Mouse (Mus musculus): ENCODE measurements around the gene Amh.
"Not testable (repeated sequence)": the region's sequence is repeated elsewhere in the genome, so short reads cannot be mapped to it uniquely, and the experiment has no call there.

Amh gene

DNA sequence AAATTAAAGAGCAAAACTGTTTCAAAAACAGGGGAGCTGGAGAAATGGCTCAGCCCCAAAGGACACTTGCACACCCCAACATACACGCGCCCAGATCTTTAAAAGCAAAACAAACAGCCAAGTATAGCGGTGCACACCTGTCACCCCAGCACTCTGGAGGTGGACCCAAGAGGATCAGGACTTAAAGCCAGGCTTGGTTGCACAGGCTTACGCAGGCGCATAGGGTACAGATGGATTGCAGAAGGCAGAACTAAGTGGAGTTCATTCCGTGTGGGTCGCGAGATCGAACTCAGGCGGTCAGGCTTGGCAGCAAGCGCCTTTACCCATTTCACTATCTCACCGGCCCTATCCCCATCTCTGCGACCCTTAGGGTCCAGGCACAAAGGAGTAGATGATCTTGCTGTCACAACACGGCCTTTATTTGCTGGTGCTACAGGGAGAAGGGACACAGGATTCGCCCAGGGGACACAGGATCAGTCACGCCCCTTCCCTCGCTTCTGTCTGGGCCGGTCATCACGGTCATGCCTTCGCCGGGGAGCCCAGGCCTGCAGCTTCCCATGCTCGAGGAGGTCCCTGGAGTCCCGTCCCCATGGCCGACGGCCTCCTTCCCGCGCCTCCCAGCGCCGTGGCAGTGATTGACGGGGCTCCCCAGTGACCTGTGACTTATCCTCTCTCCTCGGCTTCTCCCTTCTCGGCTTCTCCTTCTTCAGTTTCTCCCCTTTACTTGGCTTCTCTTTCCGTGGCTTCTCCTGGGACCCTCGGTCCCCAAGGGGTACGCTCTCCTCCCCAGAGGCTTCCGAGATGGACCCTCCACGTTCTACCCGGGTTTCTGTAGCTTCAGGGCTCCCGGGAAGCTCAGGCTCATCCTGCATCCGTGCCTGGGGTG, 3.3 kb downstream of the Amh start:
- no peak for DNase-seq (ENCODE audit: low read depth)

GRCm38 (mm10) chr10:80808985-80809632, 4.1 kb downstream of the Amh start:
- no peak for DNase-seq (ENCODE audit: low read depth)

DNA sequence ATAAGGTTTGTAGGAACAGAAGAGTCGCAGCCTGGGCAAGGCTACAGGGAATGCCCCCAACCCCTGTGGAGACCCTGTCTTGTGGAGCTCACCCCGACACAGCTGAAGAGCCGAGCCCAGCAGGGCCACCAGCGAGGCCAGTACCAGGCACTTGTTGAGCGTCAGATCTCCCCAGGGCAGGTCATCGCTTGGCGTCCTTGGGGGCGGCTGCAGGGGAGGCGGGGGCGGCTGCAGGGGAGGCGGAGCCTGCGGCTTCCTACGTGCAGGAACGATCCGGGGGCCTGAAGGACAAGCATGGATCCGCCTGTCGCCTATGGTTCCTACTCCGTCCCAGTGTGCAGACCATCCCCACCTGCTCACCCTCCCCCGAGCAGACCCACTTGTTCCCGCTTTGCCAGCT, 5.0 kb downstream of the Amh start:
- DNase-seq (ENCODE audit: low read depth): no peak

GRCm38 (mm10) chr10:80812391-80813041, 7.5 kb downstream of the Amh start:
- DNase-seq (ENCODE audit: low read depth): no peak

- DNase-seq (ENCODE audit: low read depth): no peak
Measured at GRCm38 (mm10) chr10:80813366-80813765, 8.3 kb downstream of the Amh start, which contains the start of gene Jsrp1. Jsrp1 (minus strand) TSS chr10:80813498.

- DNase-seq (ENCODE audit: low read depth): no peak
Measured at GRCm38 (mm10) chr10:80814800-80815199, 9.8 kb downstream of the Amh start.

GRCm38 (mm10) chr10:80816303-80816702, 11.3 kb downstream of the Amh start:
- not testable (repeated sequence) for DNase-seq (ENCODE audit: low read depth)

- no peak for DNase-seq (ENCODE audit: low read depth)
Measured at GRCm38 (mm10) chr10:80817164-80817563, 12.1 kb downstream of the Amh start.

- DNase-seq (ENCODE audit: low read depth): not testable (repeated sequence)
Measured at GRCm38 (mm10) chr10:80817955-80818354, 12.9 kb downstream of the Amh start.

- DNase-seq (ENCODE audit: low read depth): no peak
Measured at GRCm38 (mm10) chr10:80818599-80819281, 13.7 kb downstream of the Amh start.

- DNase-seq (ENCODE audit: low read depth): no peak
Measured at GRCm38 (mm10) chr10:80819406-80819805, 14.4 kb downstream of the Amh start.

GRCm38 (mm10) chr10:80821991-80822390, 16.9 kb downstream of the Amh start:
- DNase-seq (ENCODE audit: low read depth): no peak

DNA sequence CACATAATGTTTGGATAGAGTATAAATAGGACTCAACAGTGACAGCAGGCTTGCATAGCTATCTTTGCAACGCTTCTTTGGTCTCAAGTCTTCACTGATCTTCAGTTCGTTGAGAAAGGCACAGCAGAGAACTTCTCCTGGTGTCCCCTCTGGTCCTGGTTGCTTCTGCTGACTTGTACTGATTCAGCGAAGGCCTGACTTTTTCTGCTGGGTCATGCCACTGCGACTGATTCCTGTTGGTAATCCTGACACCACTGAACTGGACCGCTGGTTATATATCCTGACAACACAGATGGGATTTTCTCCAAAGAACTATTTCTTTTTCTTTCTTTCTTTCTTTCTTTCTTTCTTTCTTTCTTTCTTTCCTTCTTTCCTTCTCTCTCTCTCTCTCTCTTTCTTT, 17.5 kb downstream of the Amh start:
- DNase-seq (ENCODE audit: low read depth): no peak

GRCm38 (mm10) chr10:80823316-80823715, 18.3 kb downstream of the Amh start:
- no peak for DNase-seq (ENCODE audit: low read depth)

DNA sequence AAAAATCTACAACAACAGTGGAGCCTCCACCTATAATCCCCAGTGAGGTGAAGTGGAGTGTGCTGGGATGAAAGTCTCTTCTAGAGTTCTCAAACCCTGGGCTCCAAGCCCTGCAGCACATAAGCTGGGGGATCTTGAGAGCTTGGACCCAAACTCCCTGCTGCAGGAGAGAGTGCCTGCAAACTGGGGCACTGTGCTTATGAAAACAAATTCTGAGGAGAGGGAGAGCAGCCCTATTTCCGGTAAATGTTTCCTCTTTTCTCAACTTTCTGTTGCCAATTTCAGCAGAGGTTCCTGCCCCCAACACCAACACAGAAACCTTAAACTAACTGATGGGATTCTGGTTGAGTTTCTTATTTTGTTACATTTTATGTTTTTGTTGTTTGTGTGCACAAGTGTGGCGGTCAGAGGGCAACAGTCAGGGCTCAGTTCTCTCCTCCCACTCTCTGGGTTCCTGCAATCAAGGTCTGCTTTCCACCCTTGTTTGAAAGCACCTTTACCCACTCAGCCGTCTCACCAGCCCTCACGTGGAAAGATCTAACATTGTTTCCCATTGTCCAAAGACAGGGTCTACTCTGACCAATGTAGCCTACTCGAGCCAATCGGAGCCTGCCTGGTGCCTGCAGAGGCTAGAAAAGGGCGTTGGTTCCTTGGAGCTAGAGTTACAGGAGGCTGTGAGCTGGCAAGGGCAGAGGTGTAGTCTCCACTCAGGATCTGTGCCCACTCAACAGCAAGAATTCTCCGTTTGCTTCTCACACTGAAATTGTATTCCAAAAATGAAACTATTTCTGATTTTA, 19.0 kb downstream of the Amh start:
- DNase-seq (ENCODE audit: low read depth): no peak

DNA sequence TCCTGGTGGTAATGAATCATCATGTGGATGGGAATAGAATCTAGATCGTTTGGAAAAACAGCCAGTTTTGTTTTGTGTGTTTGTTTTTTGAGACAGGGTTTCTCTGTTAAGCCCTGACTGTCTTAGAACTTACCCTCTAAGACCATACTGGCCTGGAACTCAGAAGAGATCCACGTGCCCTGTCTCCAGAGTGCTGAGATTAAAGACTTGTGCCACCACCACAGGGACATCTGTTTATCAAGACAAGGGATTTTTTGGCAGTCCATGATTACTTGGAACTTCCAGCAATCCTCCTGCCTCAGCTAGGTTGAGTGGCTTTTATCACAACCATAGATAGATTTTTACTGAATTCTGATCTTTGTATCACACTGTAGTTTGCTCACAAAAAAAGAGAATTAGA, 19.8 kb downstream of the Amh start:
- no peak for DNase-seq (ENCODE audit: low read depth)

DNA sequence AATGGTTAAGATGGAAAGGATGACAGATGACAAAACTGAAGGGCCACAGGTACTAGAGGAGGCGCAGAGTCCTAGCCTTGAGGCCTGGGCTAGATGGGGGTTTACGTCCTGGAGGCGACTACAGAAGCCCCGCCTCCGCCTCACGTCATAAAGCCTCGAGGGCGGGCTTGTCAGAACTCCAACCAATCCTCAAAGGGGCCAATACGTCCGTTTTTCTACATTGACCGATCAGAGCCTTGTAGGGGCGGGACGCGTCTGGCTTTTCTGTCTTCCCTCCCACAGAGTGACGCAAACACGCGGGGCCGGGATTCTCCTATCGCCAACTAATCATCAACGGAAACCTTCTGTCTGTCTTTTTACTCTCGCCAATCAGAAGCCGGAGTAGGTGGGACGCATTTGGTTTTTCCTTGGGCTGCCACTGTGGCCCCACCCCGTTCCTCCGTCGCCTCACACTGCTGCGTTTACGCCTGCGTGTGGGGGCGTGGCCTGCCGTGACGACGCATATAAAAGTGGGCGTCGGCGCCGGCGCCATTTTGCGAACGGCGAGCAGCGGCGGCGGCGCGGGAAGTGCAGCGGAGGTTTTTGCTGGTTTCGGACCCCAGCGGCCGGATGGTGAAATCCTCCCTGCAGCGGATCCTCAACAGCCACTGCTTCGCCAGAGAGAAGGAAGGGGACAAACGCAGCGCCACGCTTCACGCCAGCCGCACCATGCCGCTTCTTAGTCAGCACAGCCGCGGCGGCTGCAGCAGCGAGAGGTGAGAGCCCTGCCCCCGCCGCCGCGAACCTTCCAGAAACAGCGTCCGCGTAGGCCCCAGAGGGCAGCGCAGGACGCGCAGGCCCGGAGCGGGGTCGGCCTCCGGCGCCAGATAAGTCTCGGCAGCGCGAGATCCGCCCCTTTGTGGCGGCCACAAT, 21.4 kb downstream of the Amh start, which contains the start of gene Oaz1:
Gene Oaz1, plus strand, starts transcription at position 506 of the 912 bp plus-strand sequence.
- DNase-seq (ENCODE audit: low read depth): peak; percentile 100

DNA sequence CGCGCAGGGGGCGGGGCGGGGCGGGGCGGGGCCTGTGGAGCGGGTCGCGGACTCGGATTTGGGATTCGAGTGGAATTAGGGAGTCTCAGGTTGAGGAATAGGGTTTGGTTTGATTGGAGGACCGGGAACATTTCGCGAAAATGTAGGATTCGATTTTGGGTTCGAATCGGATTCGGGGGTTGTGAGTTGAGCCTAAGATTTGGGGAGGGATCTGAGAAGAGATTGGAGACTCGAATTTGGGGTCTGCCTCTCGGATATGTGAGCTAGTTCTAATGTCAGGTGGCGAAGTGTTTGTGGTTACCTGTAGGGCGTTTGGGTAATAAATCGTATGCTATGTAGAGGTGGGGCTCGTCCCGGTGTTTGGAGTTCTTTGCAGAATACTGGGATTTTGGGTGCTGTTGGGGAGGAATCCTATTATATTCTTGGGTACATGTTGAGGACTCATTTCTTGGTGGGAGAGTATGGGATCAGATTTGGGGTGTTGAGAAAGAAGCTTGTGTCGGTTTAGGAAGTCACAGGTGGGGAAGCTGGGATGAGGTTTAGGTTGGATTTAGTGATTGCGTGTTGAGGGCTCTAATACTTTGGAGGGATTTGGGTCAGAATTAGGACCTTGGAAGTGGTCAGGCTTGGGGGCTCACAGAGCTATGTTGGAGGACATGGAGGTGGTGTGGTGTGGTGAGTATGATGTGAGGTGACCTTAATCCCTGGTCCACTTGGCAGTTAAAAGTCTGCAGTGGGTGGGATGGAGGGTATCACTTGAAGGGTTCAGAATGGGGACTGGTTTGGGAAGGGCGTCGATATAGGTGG, 22.2 kb downstream of the Amh start:
- no peak for DNase-seq (ENCODE audit: low read depth)

GRCm38 (mm10) chr10:80827870-80828420, 22.9 kb downstream of the Amh start:
- no peak for DNase-seq (ENCODE audit: low read depth)
